Mouse (Mus musculus) lung, adult 2 months (tissue): Measurements from ENCODE around the gene Actn3.

Experiments
- CTCF ChIP-seq: fragments of 200-500 bp; IDR thresholded peaks from 2 replicates; pipeline ENCODE4 v1.5.1; 2011; ENCODE audit warnings: mild to moderate bottlenecking, low read length, control low read depth; ENCODE audit not compliant: insufficient read depth
- POLR2A ChIP-seq: fragments of 200-500 bp; IDR thresholded peaks from 2 replicates; pipeline ENCODE4 v1.6.1; 2011; ENCODE audit warnings: low read depth, mild to moderate bottlenecking, control low read depth, low read length, borderline replicate concordance; ENCODE audit errors: extremely low read depth

DNA sequence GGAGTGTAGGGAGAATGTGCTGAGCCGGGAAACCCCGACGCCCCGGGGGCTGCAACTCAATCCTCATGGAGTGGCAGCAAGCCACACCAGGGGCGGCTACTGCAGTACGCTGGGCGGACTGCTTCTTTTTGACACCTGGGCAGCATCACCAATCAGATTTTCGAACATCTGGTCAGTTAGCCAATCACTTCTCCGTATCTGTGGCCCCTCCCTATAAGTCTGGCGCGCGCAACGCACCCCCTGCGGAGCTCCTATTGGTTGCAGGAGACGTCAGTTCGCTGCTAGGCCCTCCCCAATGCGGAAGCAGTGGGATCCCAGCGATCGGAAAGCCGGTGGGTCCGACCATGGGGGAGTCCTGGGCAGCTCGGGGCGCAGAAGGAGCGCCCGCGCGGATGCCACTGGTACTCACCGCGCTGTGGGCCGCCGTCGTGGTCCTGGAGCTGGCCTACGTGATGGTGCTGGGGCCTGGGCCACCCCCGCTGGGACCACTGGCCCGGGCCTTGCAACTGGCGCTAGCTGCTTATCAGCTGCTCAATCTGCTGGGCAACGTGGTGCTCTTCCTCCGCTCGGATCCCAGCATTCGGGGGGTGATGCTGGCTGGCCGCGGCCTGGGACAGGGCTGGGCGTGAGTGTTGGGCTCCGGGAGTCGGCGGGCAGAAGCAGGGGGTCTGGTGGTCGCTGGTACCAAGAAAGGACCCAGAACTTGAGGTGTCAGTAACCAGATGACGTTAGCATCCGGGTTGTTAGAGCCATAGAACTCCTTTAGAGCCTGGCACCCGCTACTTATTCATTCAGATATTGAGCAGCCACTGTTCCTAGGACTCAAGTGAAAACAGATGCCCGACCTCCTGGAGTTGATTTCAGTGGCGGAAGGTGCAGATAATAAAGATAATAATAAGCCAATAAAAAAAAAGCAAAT lies 955 bp upstream of the Actn3 start, which contains the start of gene Zdhhc24:
- TF ChIP-seq CTCF = no peak
- TF ChIP-seq POLR2A = peak; percentile 52; the same call in 1 of the 2 replicates
